Comparison of ENCODE assay signal across 28 mouse cellular contexts in genomic region chr2:38969650-38970049, GRCm38 (mm10). TPM values are rescaled to one million over a fixed set of nuclear protein-coding genes. Genes with fewer than 3 reads are reported as not detected.
DNase-seq lines count a peak whose midpoint lies in the region; ATAC-seq and TF ChIP-seq lines count a peak whose summit lies in the region.
"Had no signal": no experiment of that assay in that cellular context is flagged by ENCODE, and none has a peak within 500 bp of the region (broad histone marks: within the 10 kb centered on the region; RNA-seq: fewer than 3 reads in every experiment).

No protein-coding gene starts in this region.

- H3K9ac ChIP-seq in MEL (ENCODE audit: control insufficient read depth, low read depth, low read length, poor library complexity, severe bottlenecking): no peak overlapping the region
- 0 out of 2 replicates have a peak overlapping the region, but pooled peaks have one; percentile 27 for H3K9ac ChIP-seq in liver, embryonic 12.5 days
- no peak overlapping the region for H3K9ac ChIP-seq in liver, embryonic 15.5 days
- no peak overlapping the region for H3K9ac ChIP-seq in stomach, postnatal 0 days (ENCODE audit: low read length)
- H3K9ac ChIP-seq: embryonic facial prominence, embryonic 12.5 days; embryonic facial prominence, embryonic 15.5 days; forebrain, postnatal 0 days; heart, embryonic 12.5 days; heart, embryonic 15.5 days; hindbrain, embryonic 13.5 days had no signal

- no peaks in the 10 kb centered on the region for H3K27me3 ChIP-seq in MEL (ENCODE audit: control insufficient read depth in 1 of 2, insufficient read depth in 2 of 2, low read length in 2 of 2)
- H3K27me3 ChIP-seq in liver, embryonic 12.5 days (replicated peaks): no peaks in the 10 kb centered on the region
- H3K27me3 ChIP-seq in liver, embryonic 15.5 days: no peaks in the 10 kb centered on the region
- H3K27me3 ChIP-seq in stomach, postnatal 0 days (ENCODE audit: control insufficient read depth, insufficient read depth, low read length): no peaks in the 10 kb centered on the region
- H3K27me3 ChIP-seq: embryonic facial prominence, embryonic 12.5 days; embryonic facial prominence, embryonic 15.5 days; heart, embryonic 15.5 days; hindbrain, embryonic 13.5 days had no signal

- 65% methylated on average over 2 of the region's 2 CpGs for WGBS in liver, embryonic 12.5 days (ENCODE audit: insufficient replicate concordance)
- 41% methylated on average over 2 of the region's 2 CpGs for WGBS in liver, embryonic 15.5 days (ENCODE audit: insufficient replicate concordance)
- WGBS in stomach, postnatal 0 days: 71% methylated on average over 2 of the region's 2 CpGs

- no peak overlapping the region for H3K4me3 ChIP-seq in MEL (ENCODE audit: control insufficient read depth in 1 of 2, insufficient read depth in 1 of 2, low read depth in 2 of 2, low read length in 2 of 2)
- no peak overlapping the region for H3K4me3 ChIP-seq in liver, embryonic 12.5 days
- H3K4me3 ChIP-seq in liver, embryonic 15.5 days (replicated peaks): no peak overlapping the region
- H3K4me3 ChIP-seq in stomach, postnatal 0 days (ENCODE audit: low read depth, low read length): no peak overlapping the region
- H3K4me3 ChIP-seq: embryonic facial prominence, embryonic 12.5 days; embryonic facial prominence, embryonic 15.5 days; gastrocnemius, adult 2 months; heart, embryonic 12.5 days; heart, embryonic 15.5 days; hindbrain, embryonic 10.5 days; hindbrain, embryonic 13.5 days had no signal

- H3K9me3 ChIP-seq in MEL (replicated peaks; ENCODE audit: insufficient read depth, low read length): no peaks in the 10 kb centered on the region
- no peaks in the 10 kb centered on the region for H3K9me3 ChIP-seq in liver, embryonic 12.5 days (replicated peaks)
- H3K9me3 ChIP-seq in liver, embryonic 15.5 days (replicated peaks): no peaks in the 10 kb centered on the region
- no peaks in the 10 kb centered on the region for H3K9me3 ChIP-seq in stomach, postnatal 0 days (ENCODE audit: control insufficient read depth, low read length)
- H3K9me3 ChIP-seq: embryonic facial prominence, embryonic 12.5 days; embryonic facial prominence, embryonic 15.5 days; heart, embryonic 12.5 days; heart, embryonic 15.5 days; hindbrain, embryonic 10.5 days; hindbrain, embryonic 13.5 days had no signal

- H3K36me3 ChIP-seq in MEL (ENCODE audit: control insufficient read depth in 1 of 2, insufficient read depth in 2 of 2, low read length in 2 of 2): peaks cover 0 to 16% of the 10 kb centered on the region in 2 experiments; a peak in 2 of 4 replicates
- H3K36me3 ChIP-seq in liver, embryonic 12.5 days: no peaks in the 10 kb centered on the region
- H3K36me3 ChIP-seq in liver, embryonic 15.5 days (replicated peaks): no peaks in the 10 kb centered on the region
- no peaks in the 10 kb centered on the region for H3K36me3 ChIP-seq in stomach, postnatal 0 days (ENCODE audit: control insufficient read depth, insufficient read depth, low read length)
- H3K36me3 ChIP-seq: embryonic facial prominence, embryonic 12.5 days; embryonic facial prominence, embryonic 15.5 days; heart, embryonic 12.5 days; heart, embryonic 15.5 days; hindbrain, embryonic 10.5 days; hindbrain, embryonic 13.5 days had no signal

- DNase-seq in MEL (ENCODE audit: low read depth, low spot score): no peak
- DNase-seq in stomach, postnatal 0 days (ENCODE audit: low spot score): no peak
- no peak for DNase-seq in embryo, embryonic 11 days
- DNase-seq in cerebellum, adult 11-12 months: no peak
- DNase-seq: adrenal gland, adult 8-10 months; adrenal gland, postnatal 25 days; cerebellum, adult 18-20 months; cerebellum, adult 9-10 months; cerebellum, postnatal 14 days; forebrain, postnatal 0 days; gastrocnemius, adult 2 months; gastrocnemius, postnatal 14 days; heart, adult 11 months; heart, postnatal 10 days; heart, postnatal 36 days had no signal

- no peaks in the 10 kb centered on the region for H3K79me2 ChIP-seq in MEL (ENCODE audit: control insufficient read depth, insufficient read depth, low read length, poor library complexity)

- H3K4me1 ChIP-seq in MEL (ENCODE audit: control insufficient read depth in 1 of 2, insufficient read depth in 2 of 2, low read length in 2 of 2): peaks cover 4 to 24% of the 10 kb centered on the region in 2 experiments
- peaks cover 58% of the 10 kb centered on the region for H3K4me1 ChIP-seq in liver, embryonic 12.5 days
- peaks cover 40% of the 10 kb centered on the region for H3K4me1 ChIP-seq in liver, embryonic 15.5 days (replicated peaks)
- H3K4me1 ChIP-seq in stomach, postnatal 0 days (replicated peaks; ENCODE audit: control insufficient read depth, insufficient read depth): no peaks in the 10 kb centered on the region
- H3K4me1 ChIP-seq: embryonic facial prominence, embryonic 12.5 days; embryonic facial prominence, embryonic 15.5 days; heart, embryonic 15.5 days; hindbrain, embryonic 10.5 days; hindbrain, embryonic 13.5 days had no signal

- H3K4me2 ChIP-seq in liver, embryonic 12.5 days: peak overlapping the region; percentile 50
- peak overlapping the region; percentile 56 for H3K4me2 ChIP-seq in liver, embryonic 15.5 days
- no peak overlapping the region for H3K4me2 ChIP-seq in stomach, postnatal 0 days (replicated peaks; ENCODE audit: low read depth)
- H3K4me2 ChIP-seq: embryonic facial prominence, embryonic 12.5 days; embryonic facial prominence, embryonic 15.5 days; heart, embryonic 12.5 days; heart, embryonic 15.5 days; hindbrain, embryonic 13.5 days had no signal

- peak overlapping the region; percentile 31 for H3K27ac ChIP-seq in MEL (ENCODE audit: control insufficient read depth, low read depth, low read length)
- H3K27ac ChIP-seq in liver, embryonic 12.5 days: peak overlapping the region; percentile 87
- H3K27ac ChIP-seq in liver, embryonic 15.5 days (replicated peaks): peak overlapping the region; percentile 90
- H3K27ac ChIP-seq in stomach, postnatal 0 days (replicated peaks): no peak overlapping the region
- H3K27ac ChIP-seq: embryonic facial prominence, embryonic 12.5 days; embryonic facial prominence, embryonic 15.5 days; gastrocnemius, adult 2 months; heart, embryonic 15.5 days; hindbrain, embryonic 10.5 days; hindbrain, embryonic 13.5 days had no signal

- TF ChIP-seq EP300 in MEL (IDR thresholded peaks at IDR 0.05; ENCODE audit: low read depth in 1 of 2, low read length in 2 of 2): no peak
- TF ChIP-seq EP300 in stomach, postnatal 0 days (optimal IDR thresholded peaks at IDR 0.05): no peak

- no peak for TF ChIP-seq CTCF in MEL (IDR thresholded peaks at IDR 0.05 in 2 of 3, conservative IDR thresholded peaks at IDR 0.05 in 1 of 3; ENCODE audit: control insufficient read depth in 1 of 3, insufficient read depth in 1 of 3, low read depth in 2 of 3, low read length in 3 of 3, poor library complexity in 1 of 3, severe bottlenecking in 1 of 3)
- TF ChIP-seq CTCF in stomach, postnatal 0 days (IDR thresholded peaks at IDR 0.05; ENCODE audit: low read depth): no peak

- TF ChIP-seq RAD21 in MEL (IDR thresholded peaks at IDR 0.05; ENCODE audit: low read depth, low read length): no peak

- ATAC-seq in liver, embryonic 12.5 days: peak; percentile 65
- peak; percentile 67 for ATAC-seq in liver, embryonic 15.5 days (ENCODE audit: insufficient read depth)
- ATAC-seq in stomach, postnatal 0 days (ENCODE audit: low FRiP score, low TSS enrichment): peak; percentile 17; the same call in 1 of the 2 replicates
- ATAC-seq: activated CD4-positive, CD25-positive, alpha-beta regulatory T cell, adult 4 months; CD4-positive, CD25-positive, alpha-beta regulatory T cell, adult 4 months; forebrain, embryonic 14.5 days; forebrain, postnatal 0 days; hindbrain, embryonic 16.5 days had no signal

- no peak for TF ChIP-seq POLR2A in MEL (IDR thresholded peaks at IDR 0.05; ENCODE audit: control insufficient read depth in 1 of 2, insufficient read depth in 1 of 2, low read depth in 1 of 2, low read length in 2 of 2, poor library complexity in 1 of 2)

RNA-seq across cellular contexts. Expression of gene Wdr38, which starts 27.6 kb away (rescaled TPM):
- 0.49 and 0.77 TPM in 2 replicates for total RNA-seq in MEL (2012; rRNA removed)
- polyA plus RNA-seq in MEL (2012; ENCODE audit: insufficient read depth in 1 of 2, insufficient read length in 2 of 2, low read depth in 1 of 2, low replicate concordance in 2 of 2, missing spikeins in 1 of 2): under 1 TPM in 1 of 2 experiments, not detected in 1; 0.79 TPM
- 0.89 and 1.3 TPM in 2 replicates for polyA plus RNA-seq in liver, embryonic 12.5 days (2016; fragmentation: Nextera tagmentation; extraction: Ambion mirVana)
- polyA plus RNA-seq in liver, embryonic 15.5 days (2015; fragmentation: Nextera tagmentation; extraction: Ambion mirVana): 0.76 and 0.81 TPM in 2 replicates
- polyA plus RNA-seq in stomach, postnatal 0 days (2015; fragmentation: Nextera tagmentation; extraction: Ambion mirVana): 0.81 and 1.1 TPM in 2 replicates

RNA-seq across cellular contexts. Expression of gene Arpc5l, which starts 35.5 kb away (rescaled TPM):
- 64.4 and 65.4 TPM in 2 replicates for total RNA-seq in MEL (2012; rRNA removed)
- 10 to 100 TPM in 1 of 2 experiments, not detected in 1; 87.0 TPM for polyA plus RNA-seq in MEL (2012; ENCODE audit: insufficient read depth in 1 of 2, insufficient read length in 2 of 2, low read depth in 1 of 2, low replicate concordance in 2 of 2, missing spikeins in 1 of 2)
- 83.0 and 84.9 TPM in 2 replicates for polyA plus RNA-seq in liver, embryonic 12.5 days (2016; fragmentation: Nextera tagmentation; extraction: Ambion mirVana)
- polyA plus RNA-seq in liver, embryonic 15.5 days (2015; fragmentation: Nextera tagmentation; extraction: Ambion mirVana): 48.9 and 52.9 TPM in 2 replicates
- polyA plus RNA-seq in stomach, postnatal 0 days (2015; fragmentation: Nextera tagmentation; extraction: Ambion mirVana): 136 and 142 TPM in 2 replicates

RNA-seq across cellular contexts. Expression of gene Rpl35, which starts 35.8 kb away (rescaled TPM):
- total RNA-seq in MEL (2012; rRNA removed): 1,667 and 1,814 TPM in 2 replicates
- polyA plus RNA-seq in MEL (2012; ENCODE audit: insufficient read depth in 1 of 2, insufficient read length in 2 of 2, low read depth in 1 of 2, low replicate concordance in 2 of 2, missing spikeins in 1 of 2): 100 to 1,000 TPM in 1 of 2 experiments, not detected in 1; 930 TPM
- 995 and 1,050 TPM in 2 replicates for polyA plus RNA-seq in liver, embryonic 12.5 days (2016; fragmentation: Nextera tagmentation; extraction: Ambion mirVana)
- 387 and 487 TPM in 2 replicates for polyA plus RNA-seq in liver, embryonic 15.5 days (2015; fragmentation: Nextera tagmentation; extraction: Ambion mirVana)
- 956 and 1,016 TPM in 2 replicates for polyA plus RNA-seq in stomach, postnatal 0 days (2015; fragmentation: Nextera tagmentation; extraction: Ambion mirVana)

RNA-seq across cellular contexts. Expression of gene Olfml2a, which starts 37.9 kb away (rescaled TPM):
- total RNA-seq in MEL (2012; rRNA removed): 0.12 and 0.13 TPM in 2 replicates
- under 1 TPM in 1 of 2 experiments, not detected in 1; 0.33 TPM for polyA plus RNA-seq in MEL (2012; ENCODE audit: insufficient read depth in 1 of 2, insufficient read length in 2 of 2, low read depth in 1 of 2, low replicate concordance in 2 of 2, missing spikeins in 1 of 2)
- 0.12 and 0.13 TPM in 2 replicates for polyA plus RNA-seq in liver, embryonic 12.5 days (2016; fragmentation: Nextera tagmentation; extraction: Ambion mirVana)
- polyA plus RNA-seq in liver, embryonic 15.5 days (2015; fragmentation: Nextera tagmentation; extraction: Ambion mirVana): 0.10 and 0.14 TPM in 2 replicates
- polyA plus RNA-seq in stomach, postnatal 0 days (2015; fragmentation: Nextera tagmentation; extraction: Ambion mirVana): 2.7 and 3.5 TPM in 2 replicates
- polyA plus RNA-seq: C2C12; CD4-positive, CD25-positive, alpha-beta regulatory T cell, adult 4 months had no signal

RNA-seq across cellular contexts. Expression of gene Nr6a1, which starts 42.2 kb away (rescaled TPM):
- 5.0 and 5.3 TPM in 2 replicates for total RNA-seq in MEL (2012; rRNA removed)
- 10 to 100 TPM; 10.2 to 22.8 TPM for polyA plus RNA-seq in MEL (2012; ENCODE audit: insufficient read depth in 1 of 2, insufficient read length in 2 of 2, low read depth in 1 of 2, low replicate concordance in 2 of 2, missing spikeins in 1 of 2)
- polyA plus RNA-seq in liver, embryonic 12.5 days (2016; fragmentation: Nextera tagmentation; extraction: Ambion mirVana): 2.1 and 2.4 TPM in 2 replicates
- polyA plus RNA-seq in liver, embryonic 15.5 days (2015; fragmentation: Nextera tagmentation; extraction: Ambion mirVana): 1.1 TPM in 2 replicates
- 0.59 and 1.2 TPM in 2 replicates for polyA plus RNA-seq in stomach, postnatal 0 days (2015; fragmentation: Nextera tagmentation; extraction: Ambion mirVana)

Comparison
In these comparisons a context has a peak if more than half of its experiments do, and no peak if none do; other contexts are left out.
1. ATAC-seq: peak in every context shown above with its lines; median percentile 67 in liver, embryonic 15.5 days; 65 in liver, embryonic 12.5 days; 17 in stomach, postnatal 0 days.